Mouse (Mus musculus): Measurements from ENCODE around the gene Cxcr3.

DNA sequence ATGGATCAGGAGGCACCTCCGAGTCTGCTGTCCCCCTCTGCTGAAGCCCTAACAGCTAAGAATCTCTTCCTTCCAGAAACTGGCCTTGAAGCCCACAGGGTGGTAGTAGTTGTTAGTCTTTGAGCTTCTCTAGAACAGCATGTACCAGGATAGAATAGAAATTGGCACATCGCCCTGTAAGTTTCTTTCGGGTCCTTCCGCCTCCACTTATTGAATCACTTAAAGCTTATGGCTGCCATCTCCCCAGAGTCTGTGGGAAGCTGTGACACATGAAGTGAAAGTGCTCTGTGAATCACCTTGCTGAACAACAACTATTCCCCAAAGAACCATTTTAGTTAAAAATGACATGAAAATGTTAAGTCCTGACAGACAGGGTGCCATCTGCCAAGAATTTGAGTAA, 31.0 kb upstream of the Cxcr3 start:
- TF ChIP-seq NELFE (IDR thresholded peaks at IDR 0.05; ENCODE audit: low read depth, low read length) (no peak), EP300 (IDR thresholded peaks at IDR 0.05; ENCODE audit: low read depth in 1 of 2, low read length in 2 of 2) (no peak), CTCF (IDR thresholded peaks at IDR 0.05 in 2 of 3, conservative IDR thresholded peaks at IDR 0.05 in 1 of 3; ENCODE audit: control insufficient read depth in 1 of 3, insufficient read depth in 1 of 3, low read depth in 2 of 3, low read length in 3 of 3, poor library complexity in 1 of 3, severe bottlenecking in 1 of 3) (no peak), ZNF384 (IDR thresholded peaks at IDR 0.05; ENCODE audit: low read depth, low read length) (no peak), POLR2A (IDR thresholded peaks at IDR 0.05; ENCODE audit: control insufficient read depth in 1 of 2, insufficient read depth in 1 of 2, low read depth in 1 of 2, low read length in 2 of 2, poor library complexity in 1 of 2) (no peak), ZMIZ1 (IDR thresholded peaks at IDR 0.05; ENCODE audit: low read depth, low read length) (no peak), MEF2A (IDR thresholded peaks at IDR 0.05; ENCODE audit: extremely low read depth, insufficient replicate concordance, low read depth, low read length, poor library complexity, severe bottlenecking) (no peak), MAFK (IDR thresholded peaks at IDR 0.05; ENCODE audit: borderline replicate concordance, low read depth, low read length) (no peak), UBTF (IDR thresholded peaks at IDR 0.05; ENCODE audit: borderline replicate concordance, insufficient read depth, low read depth, low read length) (no peak), TBP (IDR thresholded peaks at IDR 0.05; ENCODE audit: low read depth, low read length) (no peak), CHD1 (IDR thresholded peaks at IDR 0.05; ENCODE audit: low read depth, low read length) (no peak), POLR2AphosphoS2 (IDR thresholded peaks at IDR 0.05; ENCODE audit: low read length) (no peak), HCFC1 (IDR thresholded peaks at IDR 0.05; ENCODE audit: low read depth, low read length) (no peak)
